Mouse (Mus musculus): Measurements from ENCODE around the gene Kcnj13.

The Kcnj13 gene

GRCm38 (mm10) chr1:87394594-87394993 is at the start of gene Kcnj13:
Kcnj13 (minus strand) TSS chr1:87394729.
- in situ Hi-C loops (cut with MboI, MseI): no loop called here

GRCm38 (mm10) chr1:87436583-87436982 is 42.1 kb upstream of the Kcnj13 start:
- in situ Hi-C loops (cut with MboI, MseI): no loop called here

GRCm38 (mm10) chr1:87435125-87435524 is 40.6 kb upstream of the Kcnj13 start:
- in situ Hi-C loops (cut with MboI, MseI): no loop called here

DNA sequence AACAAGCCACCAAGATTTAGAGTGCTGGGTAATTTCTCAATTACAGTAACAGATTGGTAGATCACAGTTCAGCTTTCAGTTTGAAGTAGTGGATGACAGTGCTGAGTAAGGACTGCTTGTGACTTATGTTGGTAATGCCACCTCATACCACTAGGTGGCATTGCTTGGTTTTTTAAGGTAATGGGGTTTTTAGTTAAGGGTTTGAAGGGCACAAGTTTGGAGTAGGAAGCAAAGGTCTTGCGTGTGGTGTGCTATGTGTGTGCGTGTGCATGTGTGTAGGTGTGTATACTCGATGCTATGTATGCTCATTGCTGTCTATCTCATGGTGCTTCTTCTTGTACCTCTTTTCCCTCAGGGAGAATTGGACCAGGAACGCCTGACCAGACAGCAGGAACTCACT is 24.2 kb upstream of the Kcnj13 start:
- in situ Hi-C loops (cut with MboI, MseI): no loop called here

GRCm38 (mm10) chr1:87409380-87409779 is 14.9 kb upstream of the Kcnj13 start:
- in situ Hi-C loops (cut with MboI, MseI): no loop called here

- in situ Hi-C loops (cut with MboI, MseI): no loop called here
Measured at GRCm38 (mm10) chr1:87406012-87406411, 11.5 kb upstream of the Kcnj13 start.

DNA sequence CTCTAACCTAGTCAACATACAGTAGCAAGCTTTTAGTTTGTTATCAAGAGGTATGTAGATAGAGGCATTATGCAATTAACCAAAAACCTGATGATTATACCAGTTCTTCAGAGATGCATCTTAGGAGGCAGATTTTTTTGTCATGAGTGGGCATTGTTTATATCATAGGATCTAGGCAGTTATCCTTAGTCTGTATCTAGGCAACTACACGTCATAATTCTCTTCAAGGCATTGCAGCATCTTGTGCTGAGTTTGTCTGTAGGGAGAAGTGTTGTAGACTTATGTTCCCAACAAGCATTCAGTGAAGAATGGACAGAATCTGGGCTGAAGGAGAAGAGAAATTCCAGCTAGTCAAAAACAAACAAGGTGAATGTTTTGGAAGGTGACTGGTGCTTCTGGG is 10.2 kb upstream of the Kcnj13 start:
- in situ Hi-C loops (cut with MboI, MseI): no loop called here

GRCm38 (mm10) chr1:87396923-87397586 is 2.5 kb upstream of the Kcnj13 start:
- in situ Hi-C loops (cut with MboI, MseI): no loop called here

GRCm38 (mm10) chr1:87393444-87394195 is 909 bp downstream of the Kcnj13 start:
- in situ Hi-C loops (cut with MboI, MseI): no loop called here

GRCm38 (mm10) chr1:87386436-87387092 is 8.0 kb downstream of the Kcnj13 start:
- in situ Hi-C loops (cut with MboI, MseI): no loop called here

DNA sequence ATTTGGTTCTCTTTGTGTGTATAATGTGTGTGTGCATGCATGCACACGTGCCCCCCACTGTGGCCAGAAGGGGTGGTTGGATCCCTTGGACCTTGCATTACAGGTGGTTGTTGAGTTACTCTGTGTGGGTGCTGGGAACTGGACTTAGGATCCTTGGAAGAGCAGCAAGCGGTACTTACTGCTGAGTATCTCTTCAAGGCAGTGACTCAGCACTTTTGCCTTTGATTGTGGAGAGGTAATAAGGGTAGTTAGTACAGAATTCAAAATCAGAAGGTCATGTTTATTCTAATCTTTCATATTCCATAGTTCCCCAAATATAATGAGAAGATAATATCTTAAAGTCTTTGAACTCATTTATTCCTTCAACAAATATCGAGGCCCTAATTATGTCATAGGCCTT is 13.4 kb downstream of the Kcnj13 start:
- in situ Hi-C loops (cut with MboI, MseI): no loop called here

GRCm38 (mm10) chr1:87379919-87380318 is 14.6 kb downstream of the Kcnj13 start:
- in situ Hi-C loops (cut with MboI, MseI): no loop called here

DNA sequence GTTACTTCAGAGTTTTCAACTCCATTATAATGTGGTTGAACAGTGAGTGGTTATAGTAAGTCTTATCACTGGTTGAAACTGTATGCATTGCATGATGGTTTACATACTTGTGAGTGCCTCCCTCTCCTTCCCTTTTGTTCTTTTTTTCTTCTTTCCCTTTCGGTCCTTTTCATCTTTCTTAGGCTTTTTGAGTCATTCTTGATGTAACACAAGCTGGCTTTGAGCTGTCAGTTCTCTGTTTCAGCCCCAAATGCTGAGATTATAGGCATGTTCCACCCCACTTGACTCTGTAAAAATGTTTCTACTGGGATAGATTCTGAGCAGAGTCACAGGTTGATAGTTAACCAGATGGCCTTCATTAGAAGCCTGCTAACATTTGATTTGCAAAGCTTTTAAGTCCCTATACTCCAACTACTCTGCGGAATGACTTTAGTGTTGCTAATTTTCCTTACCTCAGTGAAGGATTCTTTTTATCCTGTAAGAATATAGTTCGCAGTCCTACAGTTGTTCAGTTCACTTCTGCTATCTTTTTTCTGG is 16.4 kb downstream of the Kcnj13 start:
- in situ Hi-C loops (cut with MboI, MseI): no loop called here

- in situ Hi-C loops (cut with MboI, MseI): no loop called here
Measured at GRCm38 (mm10) chr1:87360276-87360675, 34.3 kb downstream of the Kcnj13 start.

GRCm38 (mm10) chr1:87350576-87350975 is 44.0 kb downstream of the Kcnj13 start:
- in situ Hi-C loops (cut with MboI, MseI): no loop called here

Data from T-helper 17 cell (primary cell).